Mouse (Mus musculus): ENCODE data around the gene Gm49601.

Gm49601 gene

DNA sequence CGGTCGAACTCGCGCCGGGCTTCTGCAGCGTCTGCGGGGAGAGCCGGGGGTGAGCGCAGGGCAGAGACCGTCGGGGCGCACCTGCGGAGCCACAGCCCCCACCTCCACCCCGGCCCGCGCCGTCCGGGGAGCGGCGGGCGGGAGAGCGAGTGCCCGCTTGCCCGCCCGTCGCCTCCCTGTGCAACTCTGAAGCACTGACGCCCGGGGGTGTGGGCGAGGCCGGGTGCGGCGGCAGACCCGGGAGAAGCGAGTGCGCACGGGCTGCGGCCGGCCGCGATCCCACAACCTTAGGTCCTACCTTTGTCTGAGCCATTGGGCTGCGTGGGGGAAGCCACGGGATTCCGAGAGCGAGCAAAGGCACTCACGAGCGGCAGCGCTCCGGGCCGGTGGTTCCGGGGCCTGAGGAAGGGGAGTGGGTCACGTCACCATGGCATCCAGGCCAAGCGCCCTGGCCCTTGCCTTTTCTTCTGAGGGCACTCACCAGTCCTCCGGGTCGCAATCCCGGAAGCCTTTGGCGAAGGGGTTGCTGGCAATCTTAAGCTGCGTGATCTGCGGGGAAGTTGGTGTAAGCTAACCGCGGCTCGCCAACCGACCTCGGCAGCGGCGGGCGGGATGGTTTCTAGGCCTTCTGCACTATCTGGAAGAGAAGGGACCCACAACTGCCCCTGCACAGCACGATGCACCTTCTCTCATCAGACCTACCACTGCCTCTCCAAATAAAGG, 43.6 kb downstream of the Gm49601 start:
- DNase-seq (ENCODE audit: low read depth, low spot score): no peak

DNA sequence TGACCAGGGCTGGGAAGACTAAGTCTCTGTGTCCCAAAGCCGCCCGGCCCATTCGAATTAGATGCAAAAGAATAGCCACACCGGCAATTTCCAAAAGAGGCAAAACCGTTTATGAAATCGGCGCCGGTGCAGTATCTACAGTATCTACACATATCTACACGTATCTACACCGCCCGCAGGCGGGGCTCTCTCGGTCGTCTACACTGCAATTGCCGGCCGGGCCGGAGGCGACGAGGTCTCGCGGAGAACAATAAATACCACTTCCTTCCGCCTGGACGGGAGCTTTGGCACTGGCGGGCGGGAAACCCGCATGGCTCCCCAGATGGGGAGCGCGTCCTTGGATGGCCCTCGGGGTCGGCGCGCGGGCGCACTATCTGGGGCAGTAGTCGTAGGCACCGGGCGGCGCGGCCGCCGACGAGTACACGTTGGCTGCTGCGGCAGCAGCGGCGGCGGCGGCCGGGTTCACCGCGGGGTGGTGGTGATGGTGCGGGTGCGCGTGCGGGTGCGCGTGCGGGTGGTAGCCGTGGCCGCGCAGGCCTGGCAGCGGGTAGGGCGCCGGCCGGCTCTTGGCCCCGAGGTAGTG, 44.5 kb downstream of the Gm49601 start:
- DNase-seq (ENCODE audit: low read depth, low spot score): no peak

DNA sequence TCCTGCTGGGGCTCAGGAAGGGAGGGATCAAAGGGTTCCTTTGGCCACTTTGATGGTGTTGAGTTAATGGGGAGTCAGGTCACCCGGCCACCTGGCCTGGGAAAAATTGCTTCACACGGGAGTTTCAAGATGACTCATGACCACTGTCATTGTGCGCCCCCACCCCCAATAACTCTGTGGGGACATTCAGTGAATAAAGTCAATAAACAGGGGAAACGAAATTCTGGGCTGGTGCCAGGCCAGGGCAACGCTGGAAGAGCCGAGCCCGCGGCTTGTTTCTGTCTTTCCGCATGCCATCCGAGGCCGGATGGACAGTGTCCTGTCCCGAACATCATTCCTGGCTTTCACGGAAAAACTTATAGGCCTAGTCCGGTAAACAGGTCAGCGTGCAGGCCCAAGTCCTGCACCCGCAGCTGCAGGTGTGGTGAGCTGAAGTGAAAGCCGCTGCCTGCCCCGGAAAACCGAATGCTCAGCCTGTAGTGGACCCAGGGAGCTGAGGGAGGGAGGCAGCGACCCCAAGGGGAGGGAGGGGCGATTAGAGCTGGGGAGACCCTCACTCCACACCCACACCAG, 45.1 kb downstream of the Gm49601 start:
- no peak for DNase-seq (ENCODE audit: low read depth, low spot score)

DNA sequence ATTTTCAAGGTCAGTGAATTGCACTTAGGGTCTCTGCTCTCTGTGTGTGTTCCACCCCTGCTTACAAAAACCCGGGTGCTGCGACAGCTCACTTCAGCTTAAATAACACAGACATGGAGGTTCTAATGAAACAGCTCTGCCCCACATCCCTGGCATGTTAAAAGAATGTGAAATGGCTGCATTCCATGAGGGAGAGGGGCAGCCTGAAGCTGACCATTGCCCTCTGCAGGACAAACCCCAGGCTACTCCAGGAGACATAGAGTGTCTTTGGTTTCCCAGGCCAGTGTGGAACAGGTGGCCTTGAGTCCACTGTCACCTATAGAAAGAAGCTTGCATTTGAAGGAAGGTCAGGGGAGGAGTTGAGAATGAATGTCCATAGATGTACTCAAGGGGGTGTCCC, 45.8 kb downstream of the Gm49601 start:
- DNase-seq (ENCODE audit: low read depth, low spot score): no peak

DNA sequence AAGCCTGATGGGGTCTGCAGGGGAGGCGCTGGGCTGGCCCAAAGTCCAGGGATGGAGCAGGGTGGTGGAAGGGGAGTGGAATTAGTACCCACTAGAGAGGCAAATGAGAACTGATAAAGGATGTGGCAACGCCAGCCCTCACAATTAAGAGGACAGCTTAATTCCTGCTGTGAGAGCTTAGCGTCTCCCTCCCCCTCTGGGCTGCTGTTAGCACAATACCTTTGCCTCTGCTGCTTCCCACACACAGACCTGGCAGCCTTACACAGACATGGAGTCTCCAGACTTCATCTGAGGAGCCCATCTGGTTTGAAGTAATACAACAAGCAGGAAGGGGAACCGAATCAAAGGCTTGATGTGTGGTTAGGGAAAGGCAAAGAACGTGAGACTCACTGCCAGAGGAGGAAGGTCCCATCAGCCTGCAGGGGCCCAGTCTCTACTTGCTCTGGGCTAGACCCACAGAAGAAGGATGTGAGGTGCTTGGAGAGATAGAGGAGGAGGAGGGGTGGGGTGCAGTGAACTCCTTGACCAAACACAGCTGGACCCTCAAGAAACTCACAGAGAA, 48.5 kb downstream of the Gm49601 start:
- no peak for DNase-seq (ENCODE audit: low read depth, low spot score)

DNA sequence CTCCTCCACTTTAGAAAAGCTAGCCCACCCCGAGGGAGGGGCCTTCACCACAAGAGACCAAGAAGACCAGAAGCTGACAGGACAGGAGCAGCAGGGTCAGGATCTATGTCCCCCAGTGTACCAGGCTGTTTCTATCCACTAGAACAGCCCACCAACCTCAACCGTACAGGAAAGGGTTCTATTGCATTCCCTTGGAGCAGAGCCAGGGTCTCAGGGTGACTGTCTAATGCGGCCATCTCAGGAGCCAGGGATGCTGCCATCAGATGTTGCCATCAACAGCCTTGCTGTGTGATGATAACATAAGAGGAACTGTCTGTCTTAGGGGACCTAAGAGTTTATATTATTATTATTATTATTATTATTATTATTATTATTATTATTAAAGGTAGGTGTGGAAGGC, 49.2 kb downstream of the Gm49601 start:
- DNase-seq (ENCODE audit: low read depth, low spot score): no peak

DNA sequence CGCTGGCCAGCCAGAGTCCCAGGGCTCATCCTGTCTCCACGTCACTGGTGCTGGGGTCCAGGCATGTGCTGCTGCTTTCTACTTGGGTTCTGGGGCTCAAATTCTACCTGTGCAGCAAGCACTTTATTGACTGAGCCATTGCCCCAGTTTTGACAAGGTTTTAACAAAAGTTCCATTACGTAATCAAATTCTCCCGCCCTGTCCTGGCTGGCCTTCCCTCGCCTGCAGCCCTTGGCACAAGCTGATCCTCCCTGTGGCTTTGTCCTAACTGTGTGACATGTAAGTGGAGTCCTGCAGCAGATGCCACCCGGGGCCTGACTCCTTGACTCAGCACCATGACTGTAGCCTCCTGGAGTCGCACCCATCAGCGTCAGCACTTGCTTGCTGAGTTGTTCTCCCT, 52.0 kb downstream of the Gm49601 start:
- DNase-seq (ENCODE audit: low read depth, low spot score): peak; percentile 20
